Mouse (Mus musculus) heart, adult 2 months (tissue): ENCODE data around the gene Art3.

Experiments used
- CTCF ChIP-seq: fragments of 200-600 bp; IDR thresholded peaks from 2 replicates; pipeline ENCODE4 v1.8.1; 2022; ENCODE audit warnings: antibody characterized with exemption, mild to moderate bottlenecking, moderate library complexity
- EP300 ChIP-seq: fragments of 200-500 bp; IDR thresholded peaks from 2 replicates; pipeline ENCODE4 v1.6.1; 2011; ENCODE audit warnings: low read depth, low read length, control low read depth; ENCODE audit not compliant: insufficient read depth

- TF ChIP-seq CTCF (no peak), EP300 (no peak)
Measured at GRCm38 (mm10) chr5:92318596-92318995, 13.0 kb upstream of the Art3 start.
